Mouse (Mus musculus) G1E (cell line): Measurements from ENCODE around the gene Usp3.

Experiments used
- CTCF ChIP-seq: IDR thresholded peaks from 2 replicates; pipeline ENCODE4 v1.5.1; 2012; ENCODE audit warnings: low read depth, low read length, inconsistent platforms, mixed read lengths
- TAL1 ChIP-seq: conservative IDR thresholded peaks from 2 replicates; pipeline ENCODE4 v1.6.1; 2012; ENCODE audit warnings: low read depth, low read length, inconsistent platforms, mixed read lengths

DNA sequence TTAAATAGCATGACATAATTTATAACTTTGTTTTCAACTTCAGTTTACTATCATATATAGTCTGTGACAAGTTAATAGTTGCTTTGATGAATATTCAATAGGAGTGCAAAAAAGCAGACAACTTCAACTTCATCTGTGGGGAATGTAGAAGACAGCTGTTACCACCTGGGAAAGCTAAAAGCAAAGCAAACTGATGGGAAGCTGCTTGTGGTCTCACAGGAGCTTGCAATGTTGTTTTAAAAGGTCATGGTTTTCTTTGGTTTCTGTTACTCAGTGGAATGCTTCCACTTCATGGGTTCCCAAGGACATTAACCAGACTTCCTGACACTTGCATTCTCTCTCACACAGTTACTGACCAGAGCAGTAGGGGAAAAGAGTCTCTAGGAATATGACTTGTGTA is 104.2 kb downstream of the Usp3 start:
- no peak for TF ChIP-seq CTCF
- TF ChIP-seq TAL1: no peak
